In genomic region chr17:34475060-34475459, GRCm38 (mm10) we compare ENCODE assay signal across 30 mouse cellular contexts. TPM values are rescaled to one million over a fixed set of nuclear protein-coding genes. Genes with fewer than 3 reads are reported as not detected.
DNase-seq lines count a peak whose midpoint lies in the region; ATAC-seq and TF ChIP-seq lines count a peak whose summit lies in the region.
"Had no signal": no experiment of that assay in that cellular context is flagged by ENCODE, and none has a peak within 500 bp of the region (broad histone marks: within the 10 kb centered on the region; RNA-seq: fewer than 3 reads in every experiment).

No protein-coding gene starts in this region.

- no peak overlapping the region for H3K27ac ChIP-seq in heart, embryonic 12.5 days (ENCODE audit: poor library complexity, severe bottlenecking)
- no peak overlapping the region for H3K27ac ChIP-seq in intestine, embryonic 15.5 days
- H3K27ac ChIP-seq in intestine, postnatal 0 days (ENCODE audit: low read depth, low read length), result peak overlapping the region; percentile 73; the same call in 1 of the 2 replicates
- H3K27ac ChIP-seq: embryonic facial prominence, embryonic 13.5 days; embryonic facial prominence, embryonic 15.5 days; forebrain, embryonic 10.5 days; forebrain, embryonic 12.5 days had no signal

- no peaks in the 10 kb centered on the region for H3K36me3 ChIP-seq in heart, embryonic 12.5 days
- no peaks in the 10 kb centered on the region for H3K36me3 ChIP-seq in intestine, embryonic 15.5 days
- peaks cover 21% of the 10 kb centered on the region for H3K36me3 ChIP-seq in intestine, postnatal 0 days (ENCODE audit: control insufficient read depth, insufficient read depth)
- H3K36me3 ChIP-seq: embryonic facial prominence, embryonic 13.5 days; embryonic facial prominence, embryonic 15.5 days; forebrain, embryonic 10.5 days; forebrain, embryonic 12.5 days had no signal

- no peak overlapping the region for H3K4me2 ChIP-seq in heart, embryonic 12.5 days
- H3K4me2 ChIP-seq in intestine, embryonic 15.5 days (replicated peaks), result peak overlapping the region; percentile 46
- H3K4me2 ChIP-seq in intestine, postnatal 0 days (replicated peaks; ENCODE audit: low read depth), result peak overlapping the region; percentile 69
- H3K4me2 ChIP-seq: embryonic facial prominence, embryonic 13.5 days; embryonic facial prominence, embryonic 15.5 days; forebrain, embryonic 12.5 days had no signal

- DNase-seq in heart, adult 11 months, result peak; percentile 40
- DNase-seq in left cerebral cortex, postnatal 14 days (ENCODE audit: low spot score in 2 of 2), result no peak
- DNase-seq in lung, postnatal 14 days, result no peak
- DNase-seq: adrenal gland, adult 2 months; adrenal gland, postnatal 10 days; adrenal gland, postnatal 25 days; cerebellum, adult 11 months; cerebellum, adult 18-20 months; cerebellum, adult 8-10 months; cerebellum, adult 9-11 months; cerebellum, postnatal 14 days; cerebellum, postnatal 36 days; embryo, embryonic 11 days had no signal

- ATAC-seq in heart, embryonic 12.5 days (ENCODE audit: insufficient number of reproducible peaks, low FRiP score), result no peak
- ATAC-seq in intestine, embryonic 15.5 days, result 0 out of 2 replicates have a peak, but pooled peaks have one; percentile 29
- no peak for ATAC-seq in intestine, postnatal 0 days
- ATAC-seq: forebrain, embryonic 14.5 days; forebrain, embryonic 16.5 days had no signal

- no peaks in the 10 kb centered on the region for H3K4me1 ChIP-seq in heart, embryonic 12.5 days (replicated peaks)
- no peaks in the 10 kb centered on the region for H3K4me1 ChIP-seq in intestine, embryonic 15.5 days (replicated peaks)
- H3K4me1 ChIP-seq in intestine, postnatal 0 days (replicated peaks; ENCODE audit: control insufficient read depth, insufficient read depth, low read length), result no peaks in the 10 kb centered on the region
- H3K4me1 ChIP-seq: embryonic facial prominence, embryonic 13.5 days; embryonic facial prominence, embryonic 15.5 days; forebrain, embryonic 10.5 days; forebrain, embryonic 12.5 days had no signal

- WGBS in heart, embryonic 12.5 days, result 74% methylated on average over 3 of the region's 3 CpGs
- 68% methylated on average over 3 of the region's 3 CpGs for WGBS in intestine, embryonic 15.5 days
- whole genome bisulfite sequencing in intestine, postnatal 0 days, result 38% methylated on average over 3 of the region's 3 CpGs

- intact Hi-C loops in left cerebral cortex, postnatal 14 days (cut with DNase I), result no loop called here

- no peak overlapping the region for H3K9ac ChIP-seq in heart, embryonic 12.5 days
- no peak overlapping the region for H3K9ac ChIP-seq in intestine, embryonic 15.5 days
- no peak overlapping the region; the same call in 1 of the 2 replicates for H3K9ac ChIP-seq in intestine, postnatal 0 days (ENCODE audit: low read depth, low read length)
- H3K9ac ChIP-seq: embryonic facial prominence, embryonic 13.5 days; embryonic facial prominence, embryonic 15.5 days; forebrain, embryonic 12.5 days had no signal

- TF ChIP-seq CTCF in intestine, postnatal 0 days (IDR thresholded peaks at IDR 0.05; ENCODE audit: low read depth), result no peak

- 0 out of 2 replicates have a peak, but pooled peaks cover 3% of the 10 kb centered on the region for H3K27me3 ChIP-seq in heart, embryonic 12.5 days (replicated peaks)
- no peaks in the 10 kb centered on the region for H3K27me3 ChIP-seq in intestine, embryonic 15.5 days (replicated peaks)
- no peaks in the 10 kb centered on the region for H3K27me3 ChIP-seq in intestine, postnatal 0 days (replicated peaks; ENCODE audit: control insufficient read depth, insufficient read depth, low read length)
- H3K27me3 ChIP-seq: embryonic facial prominence, embryonic 13.5 days; embryonic facial prominence, embryonic 15.5 days; forebrain, embryonic 12.5 days had no signal

- no peak overlapping the region for H3K4me3 ChIP-seq in heart, embryonic 12.5 days
- H3K4me3 ChIP-seq in intestine, embryonic 15.5 days (replicated peaks), result peak overlapping the region; percentile 10; the same call in 1 of the 2 replicates
- peak overlapping the region; percentile 40 for H3K4me3 ChIP-seq in intestine, postnatal 0 days (ENCODE audit: low read depth, low read length)
- H3K4me3 ChIP-seq: embryonic facial prominence, embryonic 13.5 days; embryonic facial prominence, embryonic 15.5 days; erythroblast, embryonic 14.5 days; forebrain, embryonic 10.5 days; forebrain, embryonic 12.5 days had no signal

- H3K9me3 ChIP-seq in heart, embryonic 12.5 days (replicated peaks), result no peaks in the 10 kb centered on the region
- H3K9me3 ChIP-seq in intestine, embryonic 15.5 days, result no peaks in the 10 kb centered on the region
- no peaks in the 10 kb centered on the region for H3K9me3 ChIP-seq in intestine, postnatal 0 days (ENCODE audit: control insufficient read depth)
- H3K9me3 ChIP-seq: embryonic facial prominence, embryonic 13.5 days; embryonic facial prominence, embryonic 15.5 days; forebrain, embryonic 10.5 days; forebrain, embryonic 12.5 days had no signal

RNA-seq across cellular contexts. Expression of gene Btnl4, which starts 2.1 kb away (rescaled TPM):
- not detected in 2 replicates for polyA plus RNA-seq in heart, embryonic 12.5 days (2016; fragmentation: Nextera tagmentation; extraction: Ambion mirVana)
- polyA plus RNA-seq in intestine, embryonic 15.5 days (2015; fragmentation: Nextera tagmentation; extraction: Ambion mirVana), result 12.7 and 13.6 TPM in 2 replicates
- 20.2 and 25.1 TPM in 2 replicates for polyA plus RNA-seq in intestine, postnatal 0 days (2015; fragmentation: Nextera tagmentation; extraction: Ambion mirVana)
- total RNA-seq in left cerebral cortex, postnatal 14 days (2021), result not detected
- total RNA-seq: adrenal gland, adult 2 months; adrenal gland, postnatal 10 days; adrenal gland, postnatal 25 days; adrenal gland, postnatal 4 days; common myeloid progenitor, adult 5-6 weeks; ES-E14; MEL had no signal
- polyA plus RNA-seq: brain, embryonic 14.5 days; C2C12; embryonic facial prominence, embryonic 11.5 days; embryonic facial prominence, embryonic 13.5 days; embryonic facial prominence, embryonic 15.5 days; forebrain, embryonic 10.5 days; forebrain, embryonic 12.5 days; forebrain, embryonic 14.5 days; forebrain, embryonic 16.5 days had no signal

RNA-seq across cellular contexts. Expression of gene Btnl6, which starts 42.1 kb away (rescaled TPM):
- polyA plus RNA-seq in heart, embryonic 12.5 days (2016; fragmentation: Nextera tagmentation; extraction: Ambion mirVana), result not detected in 2 replicates
- polyA plus RNA-seq in intestine, embryonic 15.5 days (2015; fragmentation: Nextera tagmentation; extraction: Ambion mirVana), result 13.1 and 15.2 TPM in 2 replicates
- polyA plus RNA-seq in intestine, postnatal 0 days (2015; fragmentation: Nextera tagmentation; extraction: Ambion mirVana), result 85.8 and 97.6 TPM in 2 replicates
- total RNA-seq in left cerebral cortex, postnatal 14 days (2021), result not detected
- total RNA-seq: adrenal gland, adult 2 months; adrenal gland, postnatal 10 days; adrenal gland, postnatal 25 days; adrenal gland, postnatal 4 days; common myeloid progenitor, adult 5-6 weeks; ES-E14; MEL had no signal
- polyA plus RNA-seq: adrenal gland, adult 2 months; brain, embryonic 14.5 days; C2C12; embryonic facial prominence, embryonic 11.5 days; embryonic facial prominence, embryonic 13.5 days; embryonic facial prominence, embryonic 15.5 days; erythroblast, embryonic 14.5 days; forebrain, embryonic 10.5 days; forebrain, embryonic 12.5 days; forebrain, embryonic 14.5 days; forebrain, embryonic 16.5 days had no signal

Comparison
In these comparisons a context has a peak if more than half of its experiments do, and no peak if none do; other contexts are left out.
1. RNA of gene Btnl4, which starts 2.1 kb away (polyA plus RNA-seq): 20.2 to 25.1 TPM in intestine, postnatal 0 days and 12.7 to 13.6 TPM in intestine, embryonic 15.5 days; not detected in heart, embryonic 12.5 days; every median in the first group is over 10 times any median in the second.
2. RNA of gene Btnl6, which starts 42.1 kb away (polyA plus RNA-seq): 85.8 to 97.6 TPM in intestine, postnatal 0 days and 13.1 to 15.2 TPM in intestine, embryonic 15.5 days; not detected in heart, embryonic 12.5 days; every median in the first group is over 10 times any median in the second.